8 mouse cellular contexts compared by ENCODE assay signal in genomic region chr1:134098726-134099515, GRCm38 (mm10). TPM values are rescaled to one million over a fixed set of nuclear protein-coding genes. Genes with fewer than 3 reads are reported as not detected.
DNase-seq lines count a peak whose midpoint lies in the region; ATAC-seq and TF ChIP-seq lines count a peak whose summit lies in the region.

No protein-coding gene starts in this region.

- no peaks in the 10 kb centered on the region for H3K36me3 ChIP-seq in embryonic facial prominence, embryonic 10.5 days (replicated peaks)
- H3K36me3 ChIP-seq in intestine, postnatal 0 days (ENCODE audit: control insufficient read depth, insufficient read depth): no peaks in the 10 kb centered on the region
- no peaks in the 10 kb centered on the region for H3K36me3 ChIP-seq in limb, embryonic 11.5 days (ENCODE audit: control insufficient read depth, insufficient read depth, low read length)
- H3K36me3 ChIP-seq in midbrain, embryonic 12.5 days: no peaks in the 10 kb centered on the region
- H3K36me3 ChIP-seq in spleen, adult 2 months (ENCODE audit: control insufficient read depth, insufficient read depth, low read length): no peaks in the 10 kb centered on the region

- H3K9ac ChIP-seq in intestine, postnatal 0 days (ENCODE audit: low read depth, low read length): peak overlapping the region; percentile 59
- H3K9ac ChIP-seq in limb, embryonic 11.5 days (ENCODE audit: low read length): peak overlapping the region; percentile 45; the same call in 1 of the 2 replicates
- H3K9ac ChIP-seq in midbrain, embryonic 12.5 days (replicated peaks): peak overlapping the region; percentile 29

- TF ChIP-seq CTCF in intestine, postnatal 0 days (IDR thresholded peaks at IDR 0.05; ENCODE audit: low read depth): no peak
- no peak for TF ChIP-seq CTCF in spleen, adult 2 months (IDR thresholded peaks at IDR 0.05; ENCODE audit: extremely low read depth, insufficient read depth, insufficient read length, insufficient replicate concordance)

- DNase-seq in urinary bladder, adult 2 months (ENCODE audit: low spot score): peak; percentile 72
- DNase-seq in urinary bladder, postnatal 10 days (ENCODE audit: low spot score): no peak
- DNase-seq in embryonic facial prominence, embryonic 10.5 days (ENCODE audit: low spot score): peak; percentile 83
- peak; percentile 100 for DNase-seq in heart, adult 11 months
- peak; percentile 78 for DNase-seq in limb, embryonic 11.5 days (ENCODE audit: low spot score)
- DNase-seq in spleen, adult 2 months (ENCODE audit: low read depth in 1 of 2, low spot score in 2 of 2): peak; percentile 60 to 82

- 9% methylated on average over 17 of the region's 17 CpGs for WGBS in embryonic facial prominence, embryonic 10.5 days
- 1% methylated on average over 17 of the region's 17 CpGs for WGBS in intestine, postnatal 0 days
- WGBS in limb, embryonic 11.5 days: 5% methylated on average over 17 of the region's 17 CpGs
- WGBS in midbrain, embryonic 12.5 days: 12% methylated on average over 17 of the region's 17 CpGs
- under 1% methylated on average over 17 of the region's 17 CpGs for WGBS in spleen, adult 2 months

- H3K4me1 ChIP-seq in embryonic facial prominence, embryonic 10.5 days: peaks cover 35% of the 10 kb centered on the region
- peaks cover 39% of the 10 kb centered on the region for H3K4me1 ChIP-seq in intestine, postnatal 0 days (replicated peaks; ENCODE audit: control insufficient read depth, insufficient read depth, low read length)
- peaks cover 8% of the 10 kb centered on the region; the same call in 1 of the 2 replicates for H3K4me1 ChIP-seq in limb, embryonic 11.5 days (ENCODE audit: control insufficient read depth, insufficient read depth, low read length)
- peaks cover 54% of the 10 kb centered on the region for H3K4me1 ChIP-seq in midbrain, embryonic 12.5 days
- peaks cover 46% of the 10 kb centered on the region for H3K4me1 ChIP-seq in spleen, adult 2 months (ENCODE audit: control insufficient read depth, insufficient read depth, insufficient read length)

- ATAC-seq in intestine, postnatal 0 days: peak; percentile 88
- ATAC-seq in limb, embryonic 11.5 days (ENCODE audit: insufficient number of reproducible peaks, low FRiP score, low TSS enrichment, low read depth): peak; percentile 86
- ATAC-seq in midbrain, embryonic 12.5 days (ENCODE audit: low FRiP score, low read depth): peak; percentile 57

- peak overlapping the region; percentile 86 for H3K27ac ChIP-seq in embryonic facial prominence, embryonic 10.5 days (replicated peaks)
- H3K27ac ChIP-seq in intestine, postnatal 0 days (ENCODE audit: low read depth, low read length): peak overlapping the region; percentile 89
- H3K27ac ChIP-seq in limb, embryonic 11.5 days (replicated peaks; ENCODE audit: low read depth, low read length): peak overlapping the region; percentile 1; the same call in 1 of the 2 replicates
- peak overlapping the region; percentile 58 for H3K27ac ChIP-seq in midbrain, embryonic 12.5 days (replicated peaks)
- H3K27ac ChIP-seq in spleen, adult 2 months (ENCODE audit: insufficient read depth, low read length): peak overlapping the region; percentile 91

- peak overlapping the region; percentile 60 for H3K4me3 ChIP-seq in embryonic facial prominence, embryonic 10.5 days
- peak overlapping the region; percentile 40 for H3K4me3 ChIP-seq in intestine, postnatal 0 days (ENCODE audit: low read depth, low read length)
- H3K4me3 ChIP-seq in limb, embryonic 11.5 days (ENCODE audit: low read depth, low read length): peak overlapping the region; percentile 35
- H3K4me3 ChIP-seq in midbrain, embryonic 12.5 days: peak overlapping the region; percentile 41
- peak overlapping the region; percentile 74 for H3K4me3 ChIP-seq in spleen, adult 2 months (ENCODE audit: extremely low read depth, insufficient read depth, insufficient read length)

- H3K27me3 ChIP-seq in embryonic facial prominence, embryonic 10.5 days (replicated peaks; ENCODE audit: low read depth, poor library complexity, severe bottlenecking): peaks cover 8% of the 10 kb centered on the region; the same call in 1 of the 2 replicates
- no peaks in the 10 kb centered on the region for H3K27me3 ChIP-seq in intestine, postnatal 0 days (replicated peaks; ENCODE audit: control insufficient read depth, insufficient read depth, low read length)
- no peaks in the 10 kb centered on the region for H3K27me3 ChIP-seq in limb, embryonic 11.5 days (ENCODE audit: control insufficient read depth, insufficient read depth, low read length)
- 0 out of 2 replicates have a peak, but pooled peaks cover 3% of the 10 kb centered on the region for H3K27me3 ChIP-seq in midbrain, embryonic 12.5 days
- no peaks in the 10 kb centered on the region for H3K27me3 ChIP-seq in spleen, adult 2 months (ENCODE audit: control insufficient read depth, insufficient read depth, low read length)

- TF ChIP-seq POLR2A in spleen, adult 2 months (IDR thresholded peaks at IDR 0.05; ENCODE audit: low read depth, low read length): peak; percentile 56

- peak overlapping the region; percentile 67 for H3K4me2 ChIP-seq in intestine, postnatal 0 days (replicated peaks; ENCODE audit: low read depth)
- H3K4me2 ChIP-seq in limb, embryonic 11.5 days (ENCODE audit: low read depth, severe bottlenecking): peak overlapping the region; percentile 76
- H3K4me2 ChIP-seq in midbrain, embryonic 12.5 days (replicated peaks): peak overlapping the region; percentile 61

- H3K9me3 ChIP-seq in embryonic facial prominence, embryonic 10.5 days: no peaks in the 10 kb centered on the region
- H3K9me3 ChIP-seq in intestine, postnatal 0 days (ENCODE audit: control insufficient read depth): no peaks in the 10 kb centered on the region
- no peaks in the 10 kb centered on the region for H3K9me3 ChIP-seq in limb, embryonic 11.5 days (ENCODE audit: control insufficient read depth, low read length)
- no peaks in the 10 kb centered on the region for H3K9me3 ChIP-seq in midbrain, embryonic 12.5 days

RNA-seq across cellular contexts. Expression of gene Chit1, which starts 12.1 kb away (rescaled TPM):
- 0.04 TPM in 1 of 2 replicates, not detected in the other for polyA plus RNA-seq in urinary bladder, adult 2 months (2012; rRNA removed)
- 0.09 TPM in 1 of 2 replicates, not detected in the other for polyA plus RNA-seq in embryonic facial prominence, embryonic 10.5 days (2016; fragmentation: Nextera tagmentation; extraction: Ambion mirVana)
- 0.25 TPM in 1 of 2 replicates, not detected in the other for polyA plus RNA-seq in intestine, postnatal 0 days (2015; fragmentation: Nextera tagmentation; extraction: Ambion mirVana)
- not detected in 2 replicates for polyA plus RNA-seq in limb, embryonic 11.5 days (2014; fragmentation: Nextera tagmentation; extraction: Ambion mirVana)
- polyA plus RNA-seq in midbrain, embryonic 12.5 days (2016; fragmentation: Nextera tagmentation; extraction: Ambion mirVana): not detected in 2 replicates
- polyA plus RNA-seq in spleen, adult 2 months (2012; rRNA removed): 0.20 TPM in 1 of 2 replicates, not detected in the other

RNA-seq across cellular contexts. Expression of gene Btg2, which starts 20.0 kb away (rescaled TPM):
- 48.4 and 67.8 TPM in 2 replicates for polyA plus RNA-seq in urinary bladder, adult 2 months (2012; rRNA removed)
- 32.5 and 40.4 TPM in 2 replicates for polyA plus RNA-seq in embryonic facial prominence, embryonic 10.5 days (2016; fragmentation: Nextera tagmentation; extraction: Ambion mirVana)
- 30.0 and 32.6 TPM in 2 replicates for polyA plus RNA-seq in intestine, postnatal 0 days (2015; fragmentation: Nextera tagmentation; extraction: Ambion mirVana)
- polyA plus RNA-seq in limb, embryonic 11.5 days (2014; fragmentation: Nextera tagmentation; extraction: Ambion mirVana): 21.3 and 22.1 TPM in 2 replicates
- polyA plus RNA-seq in midbrain, embryonic 12.5 days (2016; fragmentation: Nextera tagmentation; extraction: Ambion mirVana): 162 and 172 TPM in 2 replicates
- 115 and 123 TPM in 2 replicates for polyA plus RNA-seq in spleen, adult 2 months (2012; rRNA removed)

Comparison
In these comparisons a context has a peak if more than half of its experiments do, and no peak if none do; other contexts are left out.
1. H3K27ac ChIP-seq: peak in every context shown above with its lines; median percentile 91 in spleen, adult 2 months; 89 in intestine, postnatal 0 days; 86 in embryonic facial prominence, embryonic 10.5 days; 58 in midbrain, embryonic 12.5 days; 1 in limb, embryonic 11.5 days.